Mouse (Mus musculus) E14TG2a.4 (cell line): ENCODE data around the gene Gm4724.
"Not testable (repeated sequence)": the region's sequence is repeated elsewhere in the genome, so short reads cannot be mapped to it uniquely, and the experiment has no call there.

Experiments used
- H3K27me3 ChIP-seq: 2 replicates; pipeline ENCODE4 v1.6.1; 2014; ENCODE audit warnings: low read length, control low read depth; ENCODE audit not compliant: insufficient read depth
- H3K36me3 ChIP-seq: 2 replicates; pipeline ENCODE4 v1.6.1; 2014; ENCODE audit warnings: low read length, control low read depth; ENCODE audit not compliant: insufficient read depth
- H3K4me1 ChIP-seq: replicated peaks from 2 replicates; pipeline ENCODE4 v1.6.1; 2014; ENCODE audit warnings: low read depth, low read length, control low read depth
- H3K4me3 ChIP-seq: replicated peaks from 2 replicates; pipeline ENCODE4 v1.5.1; 2014; ENCODE audit warnings: mild to moderate bottlenecking, low read length
- H3K9me3 ChIP-seq: 2 replicates; pipeline ENCODE4 v1.6.1; 2014; ENCODE audit warnings: low read length, control low read depth

Gm4724 gene

GRCm38 (mm10) chr2:175435707-175436106, at the start of gene Gm4724:
Gene Gm4724 (minus strand): TSS chr2:175435807.
- H3K4me3 ChIP-seq, H3K4me1 ChIP-seq, H3K9me3 ChIP-seq, H3K36me3 ChIP-seq, H3K27me3 ChIP-seq: not testable (repeated sequence)

GRCm38 (mm10) chr2:175469685-175470084, 34.1 kb upstream of the Gm4724 start, which contains the start of gene Zfp965:
Gene Zfp965 (plus strand): TSS chr2:175469985.
- H3K9me3 ChIP-seq, H3K4me3 ChIP-seq, H3K27me3 ChIP-seq, H3K36me3 ChIP-seq, H3K4me1 ChIP-seq: not testable (repeated sequence)
